In the genomic region with DNA sequence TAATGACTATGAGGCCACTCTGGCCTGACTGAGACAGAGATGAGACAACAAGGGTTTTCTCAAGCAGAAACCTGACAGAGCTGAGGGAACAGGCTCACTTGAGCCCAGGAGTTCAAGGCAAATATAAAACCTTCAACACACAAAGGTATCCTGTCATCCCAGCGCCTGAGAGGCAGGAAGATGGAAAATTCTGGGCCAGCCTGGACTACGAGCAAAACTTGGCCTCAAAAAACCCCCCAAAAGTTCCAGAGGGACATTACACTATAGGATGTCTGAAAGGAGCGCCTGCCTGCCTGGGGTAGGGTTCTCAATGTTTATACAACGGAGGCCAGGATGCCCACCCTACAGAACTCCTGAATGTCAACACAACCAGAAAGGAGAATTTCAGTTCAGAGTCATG, we compare ENCODE assay signal across 8 mouse cellular contexts. TPM values are rescaled to one million over a fixed set of nuclear protein-coding genes. Genes with fewer than 3 reads are reported as not detected.
A peak's percentile ranks its signal among the peaks of the same experiment; 100 is the strongest.
DNase-seq lines count a peak whose midpoint lies in the region; ATAC-seq and TF ChIP-seq lines count a peak whose summit lies in the region.

No protein-coding gene starts in this region.

- no peak overlapping the region for H3K27ac ChIP-seq in kidney, embryonic 16.5 days (ENCODE audit: low read length)
- H3K27ac ChIP-seq in embryonic facial prominence, embryonic 12.5 days: no peak overlapping the region
- no peak overlapping the region for H3K27ac ChIP-seq in hindbrain, postnatal 0 days
- no peak overlapping the region for H3K27ac ChIP-seq in midbrain, postnatal 0 days (ENCODE audit: low read depth, low read length)

- DNase-seq in kidney, postnatal 14 days: no peak
- no peak for DNase-seq in hindbrain, postnatal 0 days (ENCODE audit: low spot score)
- DNase-seq in midbrain, postnatal 0 days (ENCODE audit: low spot score): no peak
- no peak for DNase-seq in layer of hippocampus, adult 11-12 months (ENCODE audit: low spot score)
- no peak for DNase-seq in yolk sac, embryonic 10.5 days (ENCODE audit: low spot score)
- no peak for DNase-seq in right cerebral cortex, postnatal 25 days

- peak overlapping the region; percentile 96 for H3K9ac ChIP-seq in kidney, embryonic 16.5 days (replicated peaks; ENCODE audit: low read length)
- peak overlapping the region; percentile 90 for H3K9ac ChIP-seq in embryonic facial prominence, embryonic 12.5 days
- H3K9ac ChIP-seq in hindbrain, postnatal 0 days (replicated peaks; ENCODE audit: low read length): peak overlapping the region; percentile 92
- H3K9ac ChIP-seq in midbrain, postnatal 0 days (replicated peaks; ENCODE audit: low read length, poor library complexity, severe bottlenecking): peak overlapping the region; percentile 97; the same call in 1 of the 2 replicates

- H3K4me3 ChIP-seq in kidney, embryonic 16.5 days (ENCODE audit: low read length): peak overlapping the region; percentile 97
- H3K4me3 ChIP-seq in embryonic facial prominence, embryonic 12.5 days: peak overlapping the region; percentile 80
- peak overlapping the region; percentile 91; the same call in 1 of the 2 replicates for H3K4me3 ChIP-seq in hindbrain, postnatal 0 days (ENCODE audit: low read length)
- H3K4me3 ChIP-seq in midbrain, postnatal 0 days (ENCODE audit: low read depth, low read length): peak overlapping the region; percentile 89

- no peak for ATAC-seq in kidney, embryonic 16.5 days (ENCODE audit: low FRiP score, low TSS enrichment)
- ATAC-seq in embryonic facial prominence, embryonic 12.5 days (ENCODE audit: insufficient number of reproducible peaks, insufficient read depth, low FRiP score, low TSS enrichment): no peak
- ATAC-seq in hindbrain, postnatal 0 days: no peak
- no peak for ATAC-seq in midbrain, postnatal 0 days (ENCODE audit: low FRiP score)

- no peaks in the 10 kb centered on the region for H3K9me3 ChIP-seq in kidney, embryonic 16.5 days (ENCODE audit: low read length)
- no peaks in the 10 kb centered on the region for H3K9me3 ChIP-seq in embryonic facial prominence, embryonic 12.5 days
- no peaks in the 10 kb centered on the region for H3K9me3 ChIP-seq in hindbrain, postnatal 0 days (ENCODE audit: low read length)
- H3K9me3 ChIP-seq in midbrain, postnatal 0 days (ENCODE audit: low read length): no peaks in the 10 kb centered on the region

- H3K4me2 ChIP-seq in kidney, embryonic 16.5 days (replicated peaks; ENCODE audit: low read depth, low read length): peak overlapping the region; percentile 69
- peak overlapping the region; percentile 55 for H3K4me2 ChIP-seq in embryonic facial prominence, embryonic 12.5 days (replicated peaks)
- peak overlapping the region; percentile 58 for H3K4me2 ChIP-seq in hindbrain, postnatal 0 days (ENCODE audit: low read depth, low read length)
- H3K4me2 ChIP-seq in midbrain, postnatal 0 days (ENCODE audit: low read depth, low read length, poor library complexity, severe bottlenecking): peak overlapping the region; percentile 68

- H3K27me3 ChIP-seq in kidney, embryonic 16.5 days (ENCODE audit: insufficient read depth, low read length): no peaks in the 10 kb centered on the region
- no peaks in the 10 kb centered on the region for H3K27me3 ChIP-seq in embryonic facial prominence, embryonic 12.5 days
- no peaks in the 10 kb centered on the region for H3K27me3 ChIP-seq in hindbrain, postnatal 0 days (ENCODE audit: insufficient read depth, low read length)
- no peaks in the 10 kb centered on the region for H3K27me3 ChIP-seq in midbrain, postnatal 0 days (ENCODE audit: insufficient read depth, low read length)

- 0 out of 2 replicates have a peak, but pooled peaks cover 13% of the 10 kb centered on the region for H3K36me3 ChIP-seq in kidney, embryonic 16.5 days (ENCODE audit: insufficient read depth, low read length)
- peaks cover 16% of the 10 kb centered on the region for H3K36me3 ChIP-seq in embryonic facial prominence, embryonic 12.5 days
- H3K36me3 ChIP-seq in hindbrain, postnatal 0 days (ENCODE audit: insufficient read depth, low read length): peaks cover 6% of the 10 kb centered on the region; the same call in 1 of the 2 replicates
- peaks cover 17% of the 10 kb centered on the region; the same call in 1 of the 2 replicates for H3K36me3 ChIP-seq in midbrain, postnatal 0 days (ENCODE audit: insufficient read depth, low read length)

- no peak for TF ChIP-seq CTCF in hindbrain, postnatal 0 days (IDR thresholded peaks at IDR 0.05; ENCODE audit: low read depth)
- TF ChIP-seq CTCF in midbrain, postnatal 0 days (IDR thresholded peaks at IDR 0.05): no peak

- H3K4me1 ChIP-seq in kidney, embryonic 16.5 days (ENCODE audit: insufficient read depth, low read length): peaks cover 53% of the 10 kb centered on the region
- H3K4me1 ChIP-seq in embryonic facial prominence, embryonic 12.5 days: peaks cover 25% of the 10 kb centered on the region
- H3K4me1 ChIP-seq in hindbrain, postnatal 0 days (ENCODE audit: insufficient read depth, low read length): peaks cover 13% of the 10 kb centered on the region
- peaks cover 2% of the 10 kb centered on the region; the same call in 1 of the 2 replicates for H3K4me1 ChIP-seq in midbrain, postnatal 0 days (ENCODE audit: insufficient read depth, low read length)

- 52% methylated on average over 4 of the region's 4 CpGs for WGBS in kidney, embryonic 16.5 days
- WGBS in embryonic facial prominence, embryonic 12.5 days: 77% methylated on average over 4 of the region's 4 CpGs
- WGBS in hindbrain, postnatal 0 days: 83% methylated on average over 4 of the region's 4 CpGs
- 84% methylated on average over 4 of the region's 4 CpGs for WGBS in midbrain, postnatal 0 days

RNA-seq across cellular contexts. Expression of a gene that starts 1.2 kb away (rescaled TPM):
- 189 and 190 TPM in 2 replicates for polyA plus RNA-seq in kidney, embryonic 16.5 days (2015; fragmentation: Nextera tagmentation; extraction: Ambion mirVana)
- polyA plus RNA-seq in embryonic facial prominence, embryonic 12.5 days (2016; fragmentation: Nextera tagmentation; extraction: Ambion mirVana): 173 and 175 TPM in 2 replicates
- total RNA-seq in hindbrain, postnatal 0 days (2014; rRNA removed): 76.0 and 79.5 TPM in 2 replicates
- 84.5 and 87.6 TPM in 2 replicates for polyA plus RNA-seq in hindbrain, postnatal 0 days (2015; fragmentation: Nextera tagmentation; extraction: Ambion mirVana)
- 64.1 and 71.4 TPM in 2 replicates for total RNA-seq in midbrain, postnatal 0 days (2014; rRNA removed)
- 83.2 and 84.8 TPM in 2 replicates for polyA plus RNA-seq in midbrain, postnatal 0 days (2015; fragmentation: Nextera tagmentation; extraction: Ambion mirVana)

RNA-seq across cellular contexts. Expression of a gene that starts 5.0 kb away (rescaled TPM):
- 26.0 and 28.4 TPM in 2 replicates for polyA plus RNA-seq in kidney, embryonic 16.5 days (2015; fragmentation: Nextera tagmentation; extraction: Ambion mirVana)
- polyA plus RNA-seq in embryonic facial prominence, embryonic 12.5 days (2016; fragmentation: Nextera tagmentation; extraction: Ambion mirVana): 44.5 and 45.8 TPM in 2 replicates
- 5.8 and 6.1 TPM in 2 replicates for total RNA-seq in hindbrain, postnatal 0 days (2014; rRNA removed)
- 4.5 and 5.3 TPM in 2 replicates for polyA plus RNA-seq in hindbrain, postnatal 0 days (2015; fragmentation: Nextera tagmentation; extraction: Ambion mirVana)
- total RNA-seq in midbrain, postnatal 0 days (2014; rRNA removed): 2.7 and 3.1 TPM in 2 replicates
- 2.4 and 2.8 TPM in 2 replicates for polyA plus RNA-seq in midbrain, postnatal 0 days (2015; fragmentation: Nextera tagmentation; extraction: Ambion mirVana)

RNA-seq across cellular contexts. Expression of a gene that starts 29.7 kb away (rescaled TPM):
- polyA plus RNA-seq in kidney, embryonic 16.5 days (2015; fragmentation: Nextera tagmentation; extraction: Ambion mirVana): 109 and 112 TPM in 2 replicates
- polyA plus RNA-seq in embryonic facial prominence, embryonic 12.5 days (2016; fragmentation: Nextera tagmentation; extraction: Ambion mirVana): 174 and 193 TPM in 2 replicates
- 185 and 186 TPM in 2 replicates for total RNA-seq in hindbrain, postnatal 0 days (2014; rRNA removed)
- polyA plus RNA-seq in hindbrain, postnatal 0 days (2015; fragmentation: Nextera tagmentation; extraction: Ambion mirVana): 106 and 107 TPM in 2 replicates
- 145 and 293 TPM in 2 replicates for total RNA-seq in midbrain, postnatal 0 days (2014; rRNA removed)
- polyA plus RNA-seq in midbrain, postnatal 0 days (2015; fragmentation: Nextera tagmentation; extraction: Ambion mirVana): 91.6 and 99.2 TPM in 2 replicates

RNA-seq across cellular contexts. Expression of a gene that starts 29.8 kb away (rescaled TPM):
- 21.0 and 21.4 TPM in 2 replicates for polyA plus RNA-seq in kidney, embryonic 16.5 days (2015; fragmentation: Nextera tagmentation; extraction: Ambion mirVana)
- polyA plus RNA-seq in embryonic facial prominence, embryonic 12.5 days (2016; fragmentation: Nextera tagmentation; extraction: Ambion mirVana): 6.4 and 8.0 TPM in 2 replicates
- total RNA-seq in hindbrain, postnatal 0 days (2014; rRNA removed): 5.4 and 5.9 TPM in 2 replicates
- 4.3 and 4.6 TPM in 2 replicates for polyA plus RNA-seq in hindbrain, postnatal 0 days (2015; fragmentation: Nextera tagmentation; extraction: Ambion mirVana)
- total RNA-seq in midbrain, postnatal 0 days (2014; rRNA removed): 1.8 and 2.4 TPM in 2 replicates
- 4.3 TPM in 2 replicates for polyA plus RNA-seq in midbrain, postnatal 0 days (2015; fragmentation: Nextera tagmentation; extraction: Ambion mirVana)

RNA-seq across cellular contexts. Expression of a gene that starts 39.6 kb away (rescaled TPM):
- 46.2 and 47.2 TPM in 2 replicates for polyA plus RNA-seq in kidney, embryonic 16.5 days (2015; fragmentation: Nextera tagmentation; extraction: Ambion mirVana)
- 49.0 and 52.7 TPM in 2 replicates for polyA plus RNA-seq in embryonic facial prominence, embryonic 12.5 days (2016; fragmentation: Nextera tagmentation; extraction: Ambion mirVana)
- 92.0 and 111 TPM in 2 replicates for total RNA-seq in hindbrain, postnatal 0 days (2014; rRNA removed)
- polyA plus RNA-seq in hindbrain, postnatal 0 days (2015; fragmentation: Nextera tagmentation; extraction: Ambion mirVana): 75.2 and 77.7 TPM in 2 replicates
- total RNA-seq in midbrain, postnatal 0 days (2014; rRNA removed): 76.9 and 123 TPM in 2 replicates
- 84.8 and 89.9 TPM in 2 replicates for polyA plus RNA-seq in midbrain, postnatal 0 days (2015; fragmentation: Nextera tagmentation; extraction: Ambion mirVana)
